Mouse (Mus musculus) lung, adult 18-20 months (tissue): Measurements from ENCODE around the gene Osbpl8.

Source experiments
- DNase-seq, 2 experiments: peaks; one replicate each; pipeline ENCODE4 v3.0.0; 2022; ENCODE audit warnings: mixed read lengths in 2 of 2

Gene Osbpl8

DNA sequence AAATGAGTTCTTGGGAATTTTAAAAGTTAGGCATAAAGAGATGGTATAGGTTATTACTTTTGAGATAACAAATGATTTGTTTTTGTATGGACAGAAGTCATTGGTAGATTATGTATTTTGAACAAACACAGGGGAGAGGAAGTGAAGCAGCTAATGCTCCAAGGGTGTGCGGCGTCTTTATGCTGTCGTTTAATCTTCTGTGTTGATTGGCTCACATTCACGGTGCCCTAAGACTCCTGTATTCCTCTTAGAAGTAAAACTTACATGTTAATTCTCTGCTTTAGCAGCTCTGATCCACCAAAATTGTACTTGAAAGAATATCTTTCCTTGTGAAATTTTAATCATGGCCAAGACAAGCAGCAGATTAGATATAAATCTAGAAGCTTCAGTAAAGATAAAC lies 83.1 kb downstream of the Osbpl8 start:
- DNase-seq, result no peak

DNA sequence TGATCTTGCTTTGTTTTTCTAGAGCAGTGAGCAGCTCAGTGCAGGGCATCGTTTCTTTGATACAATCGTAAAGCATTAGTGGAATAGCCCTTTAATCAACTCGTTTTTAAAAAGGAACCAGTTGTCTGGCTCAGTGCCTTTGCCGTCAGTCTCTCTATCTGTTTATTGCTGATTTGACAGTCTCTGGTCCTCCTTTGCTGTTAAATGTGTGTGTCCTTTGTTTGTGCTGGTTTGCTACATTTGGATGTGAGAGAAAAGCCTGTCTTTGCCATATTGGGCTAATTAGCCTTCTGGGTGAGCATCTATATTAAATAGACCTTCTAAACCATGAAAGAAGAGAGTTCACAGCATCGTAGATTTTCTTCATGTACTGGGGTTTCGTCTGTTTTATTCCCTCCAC lies 83.6 kb downstream of the Osbpl8 start:
- DNase-seq, result no peak

DNA sequence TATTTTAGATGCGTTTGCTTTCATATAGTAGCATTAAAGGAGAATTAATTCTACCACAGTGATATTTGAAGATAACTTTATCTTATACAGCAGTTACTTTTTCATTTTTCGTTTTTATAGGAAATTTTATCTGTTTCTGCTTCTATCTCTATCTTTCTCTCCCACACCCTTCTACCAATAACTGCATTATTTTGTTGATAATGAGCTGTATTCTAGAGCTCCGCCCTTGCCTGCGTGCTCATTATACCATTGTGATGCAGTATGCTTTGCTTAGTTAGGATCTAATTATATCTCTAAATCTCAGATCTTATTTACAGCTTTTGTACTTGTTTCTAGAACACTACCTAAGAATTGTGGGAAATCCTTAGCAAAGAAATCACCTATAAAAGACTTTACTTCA lies 85.6 kb downstream of the Osbpl8 start:
- no peak for DNase-seq

DNA sequence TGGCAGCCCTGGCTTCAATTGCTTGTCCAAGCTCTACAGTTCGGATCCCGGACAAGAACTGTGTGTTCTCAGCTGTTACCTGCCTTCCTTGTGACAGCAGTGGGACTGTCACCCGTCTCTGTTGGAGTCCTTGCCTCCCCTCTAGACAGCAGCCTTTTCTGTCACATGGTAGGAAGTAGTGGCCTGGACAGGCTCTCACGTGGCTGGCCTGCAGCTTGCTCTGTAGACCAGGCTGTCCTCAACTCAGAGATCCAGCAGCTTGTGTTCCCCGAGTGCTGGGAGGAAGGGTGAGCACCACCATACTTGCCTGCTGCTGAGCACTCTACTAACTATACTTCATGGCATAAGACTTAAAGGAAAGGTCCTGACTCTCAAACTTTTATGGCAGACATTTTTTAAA lies 87.1 kb downstream of the Osbpl8 start:
- no peak for DNase-seq

DNA sequence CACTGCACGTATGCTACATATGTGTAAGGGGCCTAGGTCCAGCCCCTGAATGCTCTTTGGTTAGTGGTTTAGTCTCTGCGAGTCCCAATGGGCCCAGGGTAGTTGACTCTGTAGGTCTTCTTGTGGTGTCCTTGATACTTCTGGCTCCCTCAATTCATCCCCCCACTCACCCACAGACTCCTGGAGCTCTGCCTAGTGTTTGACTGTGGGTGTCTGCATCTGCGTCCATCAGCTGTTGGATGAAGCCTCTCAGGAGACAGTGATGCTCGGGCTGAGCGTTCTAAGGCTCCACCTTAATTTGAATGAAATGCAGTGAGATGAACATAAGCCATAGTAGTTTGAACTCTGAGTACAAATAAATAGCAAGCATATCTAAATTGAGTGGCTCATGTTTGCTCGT lies 90.7 kb downstream of the Osbpl8 start:
- DNase-seq, result no peak

DNA sequence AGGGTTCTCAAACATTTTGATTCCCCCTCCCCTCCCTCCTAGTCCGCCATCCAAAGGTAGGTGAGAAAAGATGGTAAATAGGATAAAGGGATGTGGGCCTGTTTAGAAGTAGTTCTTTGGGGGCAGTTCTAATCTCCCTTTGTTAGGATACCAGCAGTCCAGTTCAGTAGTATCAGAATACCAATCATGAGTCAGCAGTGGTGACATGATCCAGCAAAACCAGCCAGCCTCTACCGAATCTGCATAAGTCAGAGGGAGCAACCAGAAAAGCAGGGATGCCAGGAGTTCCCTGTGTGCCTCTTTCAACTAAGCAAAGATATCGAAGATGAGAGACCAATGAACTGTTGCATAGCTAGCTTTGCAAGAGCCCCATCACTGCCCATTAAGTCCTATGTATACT lies 91.6 kb downstream of the Osbpl8 start:
- DNase-seq, result no peak

DNA sequence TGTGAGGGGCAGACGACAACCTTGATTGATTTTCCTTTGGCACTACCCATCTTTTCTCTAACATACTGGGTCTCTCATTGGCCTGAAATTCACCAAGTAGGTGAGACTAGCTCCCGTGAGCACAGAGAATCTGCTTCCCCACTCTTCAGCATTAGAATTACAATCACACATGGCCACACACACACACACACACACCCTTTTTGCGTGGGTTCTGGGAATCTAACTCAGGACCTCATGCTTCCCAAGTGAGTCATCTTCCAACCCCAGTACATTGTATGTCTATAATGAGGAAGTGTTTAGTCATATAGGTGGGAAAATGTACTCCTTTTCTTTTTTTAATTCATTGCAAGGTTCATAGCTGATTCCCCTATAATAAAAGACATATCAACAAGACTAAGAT lies 92.8 kb downstream of the Osbpl8 start:
- DNase-seq, result no peak

DNA sequence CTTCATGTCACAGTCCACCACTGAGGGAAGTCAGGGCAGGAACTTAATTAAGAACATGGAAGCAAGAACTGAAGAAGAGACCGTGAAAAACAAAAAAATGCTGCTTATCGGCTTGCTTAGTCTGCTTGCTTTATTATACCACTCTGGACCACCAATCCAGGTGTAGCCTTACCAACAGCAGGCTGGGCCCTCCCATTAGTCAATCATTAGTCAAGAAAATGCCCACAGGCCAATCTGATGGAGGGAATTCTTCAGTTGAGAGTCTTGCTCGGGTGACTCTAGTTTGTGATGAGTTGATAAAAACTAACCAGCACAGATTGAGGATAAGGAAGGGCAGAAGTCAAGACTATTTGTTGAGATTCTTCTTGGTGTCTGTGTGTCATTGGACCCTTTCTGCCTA lies 93.7 kb downstream of the Osbpl8 start:
- no peak for DNase-seq

DNA sequence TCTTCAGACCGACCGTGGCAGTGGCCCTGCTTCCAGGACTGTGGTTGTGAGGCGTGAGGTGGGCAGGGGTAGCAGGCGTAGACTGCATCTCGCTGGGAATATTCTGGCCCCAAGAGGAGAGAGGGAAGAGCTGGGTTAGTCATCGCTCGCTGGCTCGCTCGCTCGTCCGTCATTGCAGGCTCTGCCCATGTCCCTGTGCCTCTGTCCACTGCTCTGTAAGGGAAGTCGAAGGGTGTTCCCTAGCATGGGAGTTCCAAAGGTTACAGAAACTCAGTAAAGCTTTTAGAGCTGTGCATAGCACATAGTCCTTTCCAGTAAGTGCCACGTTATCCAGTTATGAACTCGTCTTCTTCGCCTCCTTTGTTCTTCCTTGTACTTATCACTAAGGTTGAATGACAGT lies 107.1 kb downstream of the Osbpl8 start:
- DNase-seq, result no peak

DNA sequence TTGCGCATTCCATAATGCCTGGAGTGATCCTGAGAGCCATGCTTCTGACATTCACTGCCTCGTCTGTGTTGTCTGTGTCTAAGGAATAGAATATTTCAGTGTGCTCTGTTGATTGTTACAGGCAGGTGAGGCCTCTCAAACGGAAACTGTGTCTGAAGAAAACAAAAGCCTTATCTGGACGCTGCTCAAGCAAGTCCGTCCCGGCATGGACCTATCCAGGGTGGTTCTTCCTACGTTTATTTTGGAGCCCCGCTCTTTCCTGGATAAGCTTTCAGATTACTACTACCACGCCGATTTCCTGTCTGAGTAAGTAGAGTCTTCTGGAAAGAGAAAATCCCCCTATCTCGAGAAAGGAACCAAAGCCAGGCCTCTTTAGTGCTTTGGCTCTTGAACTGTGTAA lies 108.4 kb downstream of the Osbpl8 start:
- no peak for DNase-seq

DNA sequence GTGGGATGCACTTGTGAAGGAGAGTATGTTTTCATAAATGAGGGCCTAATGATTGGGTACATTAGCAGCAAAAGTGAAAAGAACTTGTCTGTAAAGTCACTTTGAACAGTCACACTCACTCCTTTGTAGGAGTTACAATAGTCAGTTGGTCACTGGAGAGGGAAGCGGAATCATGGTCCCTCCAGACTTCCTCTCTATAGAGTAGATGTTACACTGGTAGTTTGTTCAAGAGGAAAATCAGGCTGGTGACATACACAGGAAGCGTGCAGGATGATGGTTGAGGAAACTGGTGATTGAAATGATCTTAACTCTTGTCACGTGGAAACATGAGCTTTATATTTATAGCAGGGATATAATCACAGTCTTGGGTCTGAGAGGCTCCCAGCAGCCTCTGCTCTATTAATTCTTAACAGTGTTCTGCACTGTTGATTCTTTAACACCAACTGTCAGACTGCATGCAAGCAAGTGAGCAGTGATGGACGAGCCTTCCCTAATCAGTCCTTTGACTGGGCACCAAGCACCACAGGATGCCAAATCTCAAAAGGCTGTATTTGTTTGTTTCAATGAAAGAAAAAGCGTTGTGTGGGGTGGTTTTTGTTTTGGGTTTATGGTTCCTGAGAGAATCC lies 109.0 kb downstream of the Osbpl8 start:
- no peak for DNase-seq

DNA sequence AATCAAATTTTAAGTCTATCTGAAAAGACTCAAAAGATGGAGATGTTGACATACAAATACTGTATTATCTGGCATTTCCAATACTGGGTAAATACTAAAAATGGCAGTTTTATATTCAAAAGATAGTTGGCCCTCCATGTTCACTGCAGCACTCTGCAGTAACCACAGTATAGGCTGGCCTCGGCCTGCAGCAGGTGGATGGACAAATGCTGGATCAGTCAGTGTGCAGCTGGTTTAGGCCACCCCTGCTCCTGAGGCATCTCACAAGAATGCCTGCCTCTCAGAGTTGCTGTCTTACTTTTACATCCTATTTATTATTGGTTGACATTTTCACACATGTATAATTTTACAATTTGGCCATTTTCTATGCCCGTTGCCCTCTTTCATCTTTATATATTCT lies 111.3 kb downstream of the Osbpl8 start:
- DNase-seq, result no peak

DNA sequence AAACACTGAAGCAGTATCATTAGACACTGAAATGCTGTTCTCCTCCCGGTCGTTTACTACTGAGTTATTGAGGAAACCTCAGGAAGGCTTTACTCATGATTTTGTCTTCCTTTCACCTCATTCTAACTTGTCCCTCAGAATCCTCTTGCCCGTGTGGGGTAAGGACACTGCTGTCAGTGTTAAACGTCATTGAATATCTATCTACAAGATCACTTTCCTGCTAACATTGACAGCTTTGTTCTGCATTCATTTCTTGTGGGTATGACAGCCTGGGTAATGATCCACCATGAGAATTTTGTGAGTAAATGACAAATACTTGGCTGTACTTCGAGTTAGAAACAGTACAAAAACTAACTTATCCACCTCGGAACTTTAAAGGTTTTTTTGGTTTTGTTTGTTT lies 133.1 kb downstream of the Osbpl8 start:
- no peak for DNase-seq

DNA sequence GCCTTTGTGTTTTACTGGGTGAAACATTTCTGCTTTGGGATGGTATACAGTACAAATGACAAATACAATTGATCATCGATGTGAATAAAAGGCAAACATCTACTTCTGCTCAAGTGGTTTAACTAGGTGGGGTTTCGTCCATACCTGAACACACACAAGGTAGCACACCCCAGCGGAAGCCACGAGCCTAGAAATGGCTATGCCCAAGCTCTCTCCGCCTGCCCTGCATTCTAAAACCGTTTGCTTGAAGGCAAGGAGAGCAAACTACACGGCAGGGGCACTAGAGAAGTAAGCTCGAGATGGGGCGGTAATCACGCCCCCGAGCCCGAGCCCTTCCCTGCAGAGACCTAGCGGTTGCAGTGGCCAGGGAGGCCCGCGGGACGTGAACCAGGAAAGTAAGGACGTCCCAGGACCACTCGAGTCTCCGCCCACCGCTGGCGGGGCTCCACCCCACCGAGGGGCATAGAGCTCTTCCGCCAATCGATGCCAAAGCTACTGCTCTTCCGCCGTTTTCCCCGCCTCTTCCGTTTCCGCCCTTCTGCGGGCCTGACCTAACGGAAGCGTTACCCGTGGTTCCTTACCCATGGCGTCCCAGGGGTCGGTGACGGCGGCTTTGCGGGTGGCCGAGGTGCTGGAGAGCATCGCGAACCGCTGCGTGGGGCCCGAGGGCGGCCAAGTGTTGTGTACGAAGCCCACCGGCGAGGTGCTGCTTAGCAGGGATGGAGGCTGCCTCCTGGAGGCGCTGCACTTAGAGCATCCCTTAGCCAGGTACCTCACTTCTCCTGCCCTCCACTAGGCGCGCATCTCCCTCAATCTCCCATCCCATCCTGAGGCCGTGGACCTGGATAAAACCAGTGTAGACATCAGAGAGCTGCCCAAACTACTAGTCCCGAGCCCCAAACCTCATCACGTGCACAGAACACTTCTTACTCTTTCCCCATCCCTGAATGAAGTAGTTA lies 133.9 kb downstream of the Osbpl8 start, which contains the start of gene Bbs10:
Gene Bbs10 (plus strand): TSS at position 540 of the 959 bp plus-strand sequence.
- DNase-seq, result peak; percentile 94 to 97

DNA sequence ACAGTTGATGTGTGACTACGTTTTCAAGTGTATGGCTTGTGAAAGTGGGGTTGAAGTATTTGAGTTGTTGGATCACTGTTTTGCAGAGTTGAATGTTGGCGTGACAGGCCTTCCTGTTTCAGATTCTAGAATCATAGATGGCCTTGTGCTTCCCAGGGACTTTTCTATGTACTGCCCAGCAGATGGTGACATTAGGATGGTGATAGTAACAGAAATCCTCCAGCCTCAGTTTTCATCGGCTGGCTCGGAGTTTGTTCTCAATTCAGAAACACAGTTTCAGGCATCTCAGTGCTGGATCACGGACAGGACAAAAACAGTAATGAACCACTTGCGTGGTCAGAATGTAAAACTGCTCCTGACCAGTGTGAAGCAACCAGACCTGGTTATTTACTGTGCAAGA lies 135.0 kb downstream of the Osbpl8 start:
- no peak for DNase-seq

DNA sequence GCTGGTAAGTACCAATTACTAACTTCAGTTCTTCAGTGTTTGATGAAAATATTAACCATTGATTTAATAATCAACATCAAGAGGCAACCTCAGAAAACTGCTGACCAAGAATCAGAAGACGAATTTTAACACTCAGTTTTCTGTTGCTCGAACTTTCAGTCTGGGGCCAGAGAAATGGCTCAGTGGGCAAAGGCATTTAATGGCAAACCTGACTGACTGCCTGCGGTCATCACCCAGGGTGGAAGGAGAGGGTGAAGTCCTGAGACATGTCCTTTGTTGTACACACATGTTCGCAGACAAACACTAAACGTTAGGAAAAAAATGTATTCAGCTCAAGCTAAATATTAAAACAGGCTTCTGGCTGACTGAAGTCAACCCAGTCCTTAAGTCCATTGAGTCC lies 136.5 kb downstream of the Osbpl8 start:
- DNase-seq, result no peak

DNA sequence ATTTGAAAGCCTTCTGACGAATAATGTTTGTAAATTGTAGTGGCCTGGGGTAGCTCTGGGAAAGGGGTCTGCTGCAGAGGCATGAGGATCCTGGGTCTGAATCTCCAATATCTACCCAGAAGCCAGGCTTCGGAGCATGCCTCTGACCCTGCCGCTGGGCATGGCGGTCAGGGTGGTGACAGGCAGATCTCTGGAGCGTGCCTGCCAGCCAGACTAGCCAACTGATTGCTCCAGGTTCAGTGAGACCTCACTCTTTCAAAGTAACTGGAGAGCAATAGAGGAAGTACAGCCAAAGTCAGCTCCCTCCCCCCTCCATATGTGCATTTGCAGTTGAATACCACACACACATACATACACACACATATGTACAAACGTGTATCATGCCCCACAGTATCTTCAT lies 137.9 kb downstream of the Osbpl8 start:
- DNase-seq, result no peak

DNA sequence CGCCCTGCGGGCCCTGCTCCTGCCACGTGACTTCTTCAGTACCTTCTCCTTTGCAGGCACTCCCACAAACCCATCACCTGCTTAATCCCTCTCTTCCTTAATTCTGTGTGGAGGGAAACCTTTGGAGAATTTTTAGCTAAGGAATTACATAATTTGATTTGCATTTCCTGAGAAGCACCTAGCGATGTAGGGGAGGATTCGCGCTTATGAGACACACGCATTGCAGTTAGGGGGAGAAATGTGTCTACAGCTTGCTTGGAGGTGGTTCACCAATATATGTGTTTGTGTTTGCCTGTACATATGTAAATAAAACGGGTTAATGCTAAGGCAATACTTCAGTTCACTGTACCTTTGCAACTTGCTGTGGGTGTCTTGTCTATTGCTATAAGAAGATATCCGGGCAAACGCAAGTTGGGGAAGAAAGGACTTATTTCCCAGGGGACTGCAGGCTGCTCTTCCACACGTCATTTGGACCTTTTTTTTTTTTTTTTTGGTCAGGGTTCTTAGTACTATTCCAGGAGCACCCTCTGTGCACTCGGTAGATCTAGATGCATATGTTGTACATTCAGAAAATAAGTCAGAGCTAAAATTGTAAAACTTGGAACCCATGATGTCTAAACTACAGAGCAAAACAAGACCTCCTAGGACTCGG lies 144.4 kb downstream of the Osbpl8 start:
- DNase-seq, result no peak

DNA sequence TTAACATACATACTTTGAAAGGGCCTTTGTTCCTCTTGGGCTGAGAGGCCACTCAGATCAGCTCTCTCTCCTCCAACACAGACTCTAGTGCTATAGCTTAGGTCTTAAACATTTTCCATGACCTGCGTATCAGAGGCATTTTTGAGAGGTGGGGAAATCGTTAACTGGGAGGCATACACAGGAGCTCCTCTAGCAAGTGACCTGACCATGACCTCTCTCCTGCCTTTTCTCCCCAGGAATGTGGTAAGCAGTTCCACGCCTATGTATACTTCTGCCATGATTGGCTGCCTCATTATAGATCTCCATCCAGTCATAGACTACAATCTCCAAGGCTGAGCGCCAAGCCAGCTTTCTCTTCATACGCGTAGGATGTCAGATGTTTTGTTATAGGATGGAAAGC lies 148.7 kb downstream of the Osbpl8 start:
- no peak for DNase-seq

DNA sequence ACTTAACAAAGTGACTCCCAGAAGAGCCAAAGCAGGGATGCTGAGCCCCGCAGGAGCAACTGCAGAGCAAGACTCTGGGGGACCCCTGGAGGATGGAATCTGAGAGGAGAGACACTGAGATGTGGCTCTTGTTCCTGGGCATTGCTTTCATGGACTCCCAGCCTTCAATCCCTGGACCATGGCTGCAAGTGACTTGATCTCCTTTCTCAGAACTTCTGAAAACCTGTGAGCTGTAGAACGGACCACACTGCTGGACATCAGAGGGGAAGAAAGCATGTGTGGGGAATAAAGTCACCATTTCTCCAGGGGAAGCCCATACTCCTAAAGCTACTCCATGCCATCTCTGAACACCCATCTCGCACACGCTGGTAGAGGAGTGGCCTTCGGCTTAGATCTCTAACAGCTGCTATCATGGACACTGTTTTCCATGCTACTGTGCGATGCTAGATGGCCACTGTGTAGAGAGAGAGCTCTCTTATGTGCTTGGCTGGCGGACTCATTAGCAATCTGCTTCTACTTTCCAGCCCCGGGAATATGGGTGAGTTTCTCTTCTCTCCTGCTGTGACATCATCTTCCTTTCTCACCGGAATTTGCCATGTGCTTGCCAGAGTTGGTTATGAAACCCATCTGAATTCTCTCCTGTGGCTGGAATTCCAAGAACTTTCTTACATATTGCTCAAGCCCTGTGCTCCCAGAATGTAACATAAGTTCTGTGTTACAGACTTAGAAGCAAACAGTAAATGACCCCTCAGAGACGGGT lies 150.3 kb downstream of the Osbpl8 start:
- DNase-seq, result peak; percentile 36 to 59

DNA sequence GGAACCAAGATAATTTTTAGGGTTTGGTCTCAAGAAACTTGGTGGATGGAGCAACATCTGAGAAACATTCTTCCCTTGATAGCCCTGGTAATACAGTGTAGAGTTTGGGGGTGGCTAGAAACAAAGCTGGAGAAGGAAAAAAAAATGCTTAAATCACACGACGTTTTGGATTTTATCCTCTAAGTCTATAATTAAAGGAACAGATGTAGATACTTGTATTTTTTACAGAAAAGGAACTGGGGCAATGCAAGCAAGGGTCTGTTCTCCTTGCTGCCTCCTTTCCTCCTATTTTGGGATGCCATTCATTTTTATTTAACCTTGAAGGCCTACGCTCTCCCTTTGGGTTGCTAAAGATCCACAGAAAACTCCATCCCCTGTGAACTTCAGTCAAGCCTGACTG lies 151.4 kb downstream of the Osbpl8 start:
- DNase-seq, result no peak

DNA sequence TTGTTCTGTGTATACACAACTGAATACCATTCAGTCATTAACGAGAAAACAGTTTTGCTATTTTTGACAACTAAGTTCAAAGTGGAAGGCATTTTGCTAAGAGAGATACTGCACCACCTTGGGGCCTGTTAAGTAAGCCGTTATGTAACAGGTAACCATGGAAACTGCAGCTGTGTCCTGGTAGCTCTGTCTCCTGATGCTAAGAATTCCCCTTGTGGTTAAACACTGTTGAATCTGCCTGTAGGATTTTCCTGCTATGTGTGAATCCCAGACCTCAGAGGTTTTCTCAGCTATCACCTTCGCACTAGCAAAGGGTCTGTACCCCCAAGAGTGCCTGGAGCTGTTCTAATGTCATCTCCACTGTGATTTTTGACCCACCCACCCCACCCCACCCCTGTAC lies 153.5 kb downstream of the Osbpl8 start:
- DNase-seq, result no peak
